Mouse (Mus musculus): ENCODE measurements around the gene Hcar2. TPM values are rescaled to one million over a fixed set of nuclear protein-coding genes. Genes with fewer than 3 reads are reported as not detected.

The Hcar2 gene
- not detected in 2 replicates for polyA plus RNA-seq (2015; fragmentation: Nextera tagmentation; extraction: Ambion mirVana)

DNA sequence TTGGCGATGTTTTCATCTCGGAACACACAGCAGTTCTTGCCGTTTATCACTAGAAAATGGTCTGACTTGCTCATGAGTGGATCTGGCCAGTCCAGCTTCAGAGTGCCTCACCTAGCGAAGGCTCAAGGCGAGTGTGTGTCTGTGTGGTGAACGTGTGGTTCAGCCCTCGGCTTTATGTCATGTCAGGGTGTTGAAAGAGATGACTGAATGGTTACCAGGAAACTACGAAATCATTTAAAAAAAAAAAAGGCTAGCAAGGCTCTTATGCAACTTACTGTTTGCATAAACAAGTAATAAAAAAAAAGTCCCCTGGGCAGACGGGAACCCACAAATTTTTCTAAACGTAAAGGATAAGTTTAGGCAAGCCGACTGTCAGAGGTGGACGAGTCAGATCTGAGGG lies at the start of gene Hcar2:
Hcar2 (minus strand) TSS at position 135 of the 400 bp plus-strand sequence.
- Histone ChIP-seq H3K27ac (no peak within 1 kb of the TSS), H3K4me2 (no peak within 1 kb of the TSS), H3K9me3 (no peaks in the 10 kb centered on the region), H3K4me1 (replicated peaks) (no peaks in the 10 kb centered on the region), H3K9ac (no peak within 1 kb of the TSS), H3K4me3 (no peak within 1 kb of the TSS), H3K27me3 (no peaks in the 10 kb centered on the region), H3K36me3 (no peaks in the 10 kb centered on the region)
- WGBS = 81% methylated on average over 12 of the region's 12 CpGs
- ATAC-seq (ENCODE audit: low FRiP score) = no peak

DNA sequence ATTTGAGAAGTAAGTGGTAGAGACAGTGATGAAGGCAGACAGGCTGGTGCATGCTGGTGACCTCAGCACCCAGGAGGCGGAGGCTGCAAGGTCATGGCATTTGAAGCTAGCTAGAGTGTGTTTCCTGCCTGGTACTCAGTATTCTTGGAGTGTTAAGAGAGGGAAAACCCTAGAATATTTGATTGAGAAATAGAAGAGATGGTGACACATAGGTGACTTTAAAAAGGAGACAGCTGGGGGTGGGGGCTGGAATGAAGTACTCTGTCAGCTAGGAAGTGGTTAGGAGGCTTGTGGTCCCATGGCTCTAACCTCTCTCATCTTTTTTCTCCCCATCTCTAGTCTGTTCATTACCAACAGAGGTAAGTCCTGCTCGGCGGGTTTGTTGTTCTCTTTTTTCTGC lies 49.6 kb upstream of the Hcar2 start:
- 91% methylated on average over 3 of the region's 3 CpGs for WGBS
- ATAC-seq (ENCODE audit: low FRiP score) = no peak
- H3K4me3 ChIP-seq = no peak overlapping the region
- no peak overlapping the region for H3K27ac ChIP-seq
- H3K9ac ChIP-seq = no peak overlapping the region
- peaks cover 86% of the 10 kb centered on the region for H3K36me3 ChIP-seq
- H3K9me3 ChIP-seq = no peaks in the 10 kb centered on the region
- H3K4me2 ChIP-seq = no peak overlapping the region
- H3K27me3 ChIP-seq = no peaks in the 10 kb centered on the region
- peaks cover 6% of the 10 kb centered on the region; the same call in 1 of the 2 replicates for H3K4me1 ChIP-seq (replicated peaks)

DNA sequence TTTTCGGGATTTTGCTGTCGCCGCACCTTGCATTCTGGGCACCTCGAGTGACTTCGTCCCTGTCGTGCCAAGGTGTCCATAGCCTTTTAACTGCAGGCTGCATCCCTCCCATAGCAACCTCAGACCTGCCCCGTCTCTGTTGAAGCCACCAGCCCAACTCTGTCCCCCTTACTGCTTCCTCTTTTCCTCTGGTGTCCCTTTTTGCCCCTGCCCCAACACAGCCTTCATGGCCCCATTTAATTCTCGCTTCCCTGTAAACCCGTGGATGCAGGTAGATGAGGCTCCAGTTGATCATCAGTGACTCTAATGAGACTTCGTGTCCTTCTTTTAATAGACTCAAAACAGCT lies 42.3 kb upstream of the Hcar2 start:
- H3K27ac ChIP-seq = peak overlapping the region; percentile 89
- H3K9me3 ChIP-seq = no peaks in the 10 kb centered on the region
- H3K4me1 ChIP-seq (replicated peaks) = peaks cover 33% of the 10 kb centered on the region
- 7% methylated on average over 10 of the region's 10 CpGs for WGBS
- H3K27me3 ChIP-seq = no peaks in the 10 kb centered on the region
- H3K9ac ChIP-seq = peak overlapping the region; percentile 100
- H3K4me2 ChIP-seq = peak overlapping the region; percentile 96
- peaks cover 38% of the 10 kb centered on the region for H3K36me3 ChIP-seq
- peak overlapping the region; percentile 98 for H3K4me3 ChIP-seq
- 0 out of 2 replicates have a peak, but pooled peaks have one; percentile 2 for ATAC-seq (ENCODE audit: low FRiP score)

DNA sequence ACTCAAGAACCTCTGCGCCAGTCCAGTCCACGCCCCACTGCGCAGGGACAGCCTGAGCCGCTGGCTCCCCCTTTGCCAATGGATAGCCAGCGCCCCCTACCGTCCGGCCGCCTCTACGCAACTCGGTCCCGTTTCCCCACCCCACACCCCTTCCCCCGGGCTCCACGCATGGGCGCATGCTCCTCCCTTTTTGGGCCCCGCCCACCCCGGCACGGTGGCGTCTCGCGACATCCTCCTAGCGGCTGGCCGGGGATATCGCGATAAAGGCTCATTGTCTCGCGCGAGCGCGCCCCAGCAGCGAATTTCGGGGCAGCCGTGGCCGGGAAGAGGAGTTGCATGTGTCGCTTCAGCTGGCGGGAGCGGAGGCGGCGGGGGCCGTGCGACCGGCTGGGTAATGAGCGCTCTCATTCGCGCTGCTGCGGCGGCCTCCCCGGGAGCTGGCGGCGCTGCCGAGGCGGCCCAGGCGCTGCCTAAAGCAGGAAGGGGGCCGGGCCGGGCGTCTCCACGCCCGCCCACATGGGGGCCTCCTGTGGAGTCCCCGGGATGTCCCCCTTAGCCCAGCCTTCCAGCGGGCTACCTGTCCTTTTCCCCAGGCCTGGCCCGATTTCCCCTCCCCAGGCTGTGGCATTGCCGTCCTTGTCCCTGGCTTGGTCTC lies 41.8 kb upstream of the Hcar2 start, which contains the start of gene Denr:
Denr (plus strand) TSS at position 200 of the 655 bp plus-strand sequence.
- H3K4me2 ChIP-seq = peak within 1 kb of the TSS; percentile 96
- no peaks in the 10 kb centered on the region for H3K9me3 ChIP-seq
- H3K4me3 ChIP-seq = peak within 1 kb of the TSS; percentile 98
- WGBS = under 1% methylated on average over 51 of the region's 61 CpGs
- ATAC-seq (ENCODE audit: low FRiP score) = peak; percentile 94
- H3K36me3 ChIP-seq = peaks cover 33% of the 10 kb centered on the region
- H3K4me1 ChIP-seq (replicated peaks) = peaks cover 33% of the 10 kb centered on the region
- H3K27me3 ChIP-seq = no peaks in the 10 kb centered on the region
- peak within 1 kb of the TSS; percentile 100 for H3K9ac ChIP-seq
- peak within 1 kb of the TSS; percentile 89 for H3K27ac ChIP-seq

DNA sequence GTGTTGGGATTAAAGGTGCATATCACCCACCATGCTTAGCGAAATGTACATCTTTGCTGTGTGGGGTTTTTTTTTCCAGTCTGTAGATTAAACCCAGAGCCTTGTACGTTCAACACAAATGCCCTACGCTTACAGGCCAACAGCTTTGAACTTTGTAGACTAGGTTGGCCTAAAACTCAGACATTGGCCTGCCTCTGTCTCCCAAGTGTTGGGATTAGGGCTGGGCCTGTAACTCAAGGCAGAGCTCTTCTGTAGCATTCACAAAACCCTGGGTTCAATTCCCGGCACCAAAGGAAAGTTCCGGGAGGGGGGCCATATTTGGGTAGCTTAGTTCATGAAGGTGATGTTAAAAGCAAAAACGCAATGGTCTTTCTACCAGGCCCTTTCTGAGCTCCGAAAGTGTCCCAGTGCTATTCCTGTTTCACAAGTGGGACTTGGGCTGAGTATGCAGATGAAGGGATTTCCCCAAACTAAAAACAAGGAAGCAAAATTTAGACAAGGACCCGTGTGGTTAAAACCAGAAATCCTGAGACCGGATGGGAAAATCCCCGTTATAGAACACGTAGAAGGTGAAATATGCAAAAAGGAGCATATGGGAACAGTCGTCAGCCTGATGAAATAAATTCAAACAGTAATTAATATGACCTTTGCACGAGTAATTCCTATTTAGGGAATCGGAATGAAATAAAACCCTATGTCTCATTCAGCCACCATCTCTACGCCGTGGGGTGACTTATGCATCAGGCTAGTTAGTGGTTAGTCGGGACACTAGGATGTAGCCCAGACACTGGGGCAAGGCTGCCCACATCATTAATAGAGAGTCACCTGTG lies 41.1 kb upstream of the Hcar2 start:
- H3K4me2 ChIP-seq = peak overlapping the region; percentile 96
- peak overlapping the region; percentile 100 for H3K9ac ChIP-seq
- ATAC-seq (ENCODE audit: low FRiP score) = no peak
- WGBS = 70% methylated on average over 17 of the region's 17 CpGs
- no peaks in the 10 kb centered on the region for H3K27me3 ChIP-seq
- no peaks in the 10 kb centered on the region for H3K9me3 ChIP-seq
- H3K27ac ChIP-seq = peak overlapping the region; percentile 10; the same call in 1 of the 2 replicates
- H3K4me1 ChIP-seq (replicated peaks) = peaks cover 33% of the 10 kb centered on the region
- H3K4me3 ChIP-seq = peak overlapping the region; percentile 98
- H3K36me3 ChIP-seq = peaks cover 26% of the 10 kb centered on the region

DNA sequence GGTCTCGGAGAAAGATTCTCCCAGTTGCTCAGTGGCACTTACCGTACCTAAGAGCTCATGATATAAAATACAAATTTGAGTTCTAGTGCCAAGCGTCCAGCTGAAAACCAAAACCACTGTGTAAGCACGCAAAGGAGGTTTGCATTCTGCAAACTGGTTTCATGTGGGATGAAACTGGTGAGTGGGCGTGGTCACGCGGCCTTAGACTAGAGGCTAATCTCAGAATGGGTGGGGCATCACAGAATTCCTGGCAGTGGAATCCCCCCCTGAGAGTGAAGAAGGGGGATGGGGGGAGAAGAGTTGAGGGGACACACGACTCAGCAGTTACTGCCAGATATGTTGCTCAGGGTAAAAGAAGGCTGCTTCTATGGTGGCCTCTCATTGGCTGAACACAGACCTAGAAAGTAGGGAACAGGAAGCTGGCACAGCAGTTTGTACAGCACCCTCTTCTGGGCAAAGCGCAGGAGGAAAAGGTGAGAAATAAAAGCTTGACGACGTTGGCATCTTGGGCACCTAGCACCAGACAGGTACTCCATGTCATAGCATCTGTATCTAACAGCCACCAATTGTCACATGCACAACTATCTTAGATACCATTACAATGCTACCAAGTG lies 38.9 kb upstream of the Hcar2 start:
- ATAC-seq (ENCODE audit: low FRiP score) = no peak
- H3K4me2 ChIP-seq = no peak overlapping the region
- no peak overlapping the region for H3K4me3 ChIP-seq
- H3K36me3 ChIP-seq = peaks cover 8% of the 10 kb centered on the region
- H3K4me1 ChIP-seq (replicated peaks) = peaks cover 20% of the 10 kb centered on the region
- no peaks in the 10 kb centered on the region for H3K9me3 ChIP-seq
- no peaks in the 10 kb centered on the region for H3K27me3 ChIP-seq
- WGBS = 74% methylated on average over 11 of the region's 11 CpGs
- H3K9ac ChIP-seq = no peak overlapping the region
- H3K27ac ChIP-seq = no peak overlapping the region

DNA sequence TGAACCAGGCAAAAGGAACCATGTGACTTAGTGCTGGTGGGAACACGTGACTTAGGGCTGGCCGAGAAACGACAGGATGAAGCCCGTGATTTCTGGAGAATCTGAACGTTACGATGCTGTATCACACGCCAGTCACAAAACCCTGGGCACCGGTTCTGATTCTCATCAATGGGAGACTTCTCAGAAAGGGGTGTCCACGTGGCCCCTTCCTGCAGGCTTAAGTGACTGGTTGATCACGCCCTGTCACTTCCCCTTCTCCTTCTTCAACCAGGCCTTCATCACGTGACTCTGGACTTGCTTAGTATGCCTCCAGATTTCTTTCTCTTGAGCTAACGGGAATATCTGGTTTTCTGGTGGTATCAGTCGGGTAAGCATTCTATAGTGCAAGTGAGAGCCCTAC lies 32.1 kb upstream of the Hcar2 start:
- H3K27me3 ChIP-seq = no peaks in the 10 kb centered on the region
- no peak overlapping the region for H3K4me3 ChIP-seq
- H3K4me2 ChIP-seq = no peak overlapping the region
- H3K9me3 ChIP-seq = no peaks in the 10 kb centered on the region
- WGBS = 85% methylated on average over 13 of the region's 13 CpGs
- H3K4me1 ChIP-seq (replicated peaks) = no peaks in the 10 kb centered on the region
- H3K27ac ChIP-seq = no peak overlapping the region
- no peaks in the 10 kb centered on the region for H3K36me3 ChIP-seq
- H3K9ac ChIP-seq = no peak overlapping the region
- no peak for ATAC-seq (ENCODE audit: low FRiP score)

DNA sequence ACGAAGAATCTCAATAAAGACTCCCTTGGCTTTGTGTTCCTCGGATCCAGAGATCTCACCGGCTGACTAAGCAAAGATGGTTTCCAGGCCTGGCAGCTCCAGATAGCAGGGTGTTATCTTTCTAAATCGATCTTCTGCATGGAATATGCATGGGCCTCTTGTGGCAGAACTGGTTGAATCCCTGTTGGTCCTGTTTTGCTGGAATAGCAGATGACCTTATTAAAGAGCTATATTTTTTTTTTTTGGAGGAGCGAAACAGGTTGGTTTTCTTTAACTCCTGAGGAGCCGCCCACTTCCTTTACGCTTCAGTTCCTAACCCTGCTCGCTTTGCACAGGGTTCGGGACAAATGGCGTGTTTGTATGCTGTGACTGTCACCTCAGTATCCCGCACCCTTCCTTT lies 31.1 kb upstream of the Hcar2 start:
- Histone ChIP-seq H3K27me3 (no peaks in the 10 kb centered on the region), H3K4me2 (no peak overlapping the region), H3K4me1 (replicated peaks) (no peaks in the 10 kb centered on the region), H3K27ac (no peak overlapping the region), H3K4me3 (no peak overlapping the region), H3K36me3 (no peaks in the 10 kb centered on the region), H3K9ac (no peak overlapping the region), H3K9me3 (no peaks in the 10 kb centered on the region)
- WGBS = 88% methylated on average over 11 of the region's 11 CpGs
- no peak for ATAC-seq (ENCODE audit: low FRiP score)

DNA sequence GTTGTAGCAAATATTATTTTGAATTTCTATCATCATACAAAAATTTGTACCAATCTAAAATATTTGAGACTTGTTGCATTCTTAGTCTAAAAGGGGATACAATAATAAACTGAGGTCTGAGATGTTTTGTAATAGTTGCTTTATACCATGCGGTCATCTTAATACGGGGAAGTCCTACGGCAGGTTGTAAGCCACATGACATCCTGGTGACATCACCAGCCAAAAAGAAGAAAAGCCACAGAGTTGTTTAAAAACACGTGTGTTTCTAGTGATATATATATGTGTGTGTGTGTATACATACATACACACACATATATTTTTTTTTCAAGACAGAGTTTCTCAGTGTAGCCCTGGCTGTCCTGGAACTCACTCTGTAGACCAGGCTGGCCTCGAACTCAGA lies 28.2 kb upstream of the Hcar2 start:
- Histone ChIP-seq H3K36me3 (no peaks in the 10 kb centered on the region), H3K4me1 (replicated peaks) (no peaks in the 10 kb centered on the region), H3K27ac (no peak overlapping the region), H3K27me3 (no peaks in the 10 kb centered on the region), H3K9ac (no peak overlapping the region), H3K4me2 (no peak overlapping the region), H3K4me3 (no peak overlapping the region), H3K9me3 (no peaks in the 10 kb centered on the region)
- ATAC-seq (ENCODE audit: low FRiP score) = no peak
- WGBS = 92% methylated on average over 5 of the region's 5 CpGs

DNA sequence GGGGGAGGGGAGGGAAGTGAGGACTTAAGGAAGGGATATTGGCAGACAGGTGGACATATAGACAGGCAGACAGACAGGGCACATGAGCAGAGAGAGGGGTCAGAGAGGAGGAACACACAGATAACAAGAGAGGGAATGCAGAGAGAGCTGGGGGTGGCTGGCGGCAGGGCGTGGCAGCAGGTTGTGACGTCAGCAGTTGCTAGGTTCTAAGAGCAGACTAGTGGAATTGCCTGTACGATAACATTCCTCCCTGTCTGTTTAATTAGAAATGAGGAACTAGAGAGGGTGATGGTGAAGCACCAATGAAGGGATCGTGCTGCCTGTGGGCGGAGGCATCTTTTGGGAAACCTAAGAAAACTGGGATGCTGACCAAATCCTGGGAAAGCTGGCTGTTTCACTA lies 26.4 kb upstream of the Hcar2 start:
- no peak overlapping the region for H3K4me2 ChIP-seq
- no peak for ATAC-seq (ENCODE audit: low FRiP score)
- no peak overlapping the region for H3K27ac ChIP-seq
- H3K27me3 ChIP-seq = no peaks in the 10 kb centered on the region
- 60% methylated on average over 6 of the region's 6 CpGs for WGBS
- H3K4me1 ChIP-seq (replicated peaks) = no peaks in the 10 kb centered on the region
- no peaks in the 10 kb centered on the region for H3K9me3 ChIP-seq
- H3K9ac ChIP-seq = no peak overlapping the region
- no peak overlapping the region for H3K4me3 ChIP-seq
- no peaks in the 10 kb centered on the region for H3K36me3 ChIP-seq

DNA sequence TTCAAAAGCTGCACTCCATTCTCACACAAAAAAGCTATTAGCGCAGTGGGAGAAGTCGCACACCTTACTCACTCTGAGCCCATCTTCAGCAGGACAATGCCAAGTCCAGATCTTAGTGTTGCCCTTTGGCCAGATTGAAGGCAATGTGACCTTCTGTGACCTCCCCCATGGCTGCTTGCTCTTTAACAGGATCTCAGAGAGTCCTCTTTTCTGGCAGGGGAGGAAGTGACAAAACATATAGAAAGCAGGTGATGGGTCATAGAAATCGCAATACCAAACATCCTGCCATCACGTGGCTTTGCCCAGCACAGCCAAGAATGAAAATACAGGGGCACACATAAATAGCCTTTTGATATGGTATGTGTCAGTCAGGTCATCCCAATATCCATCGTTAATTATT lies 25.7 kb upstream of the Hcar2 start:
- Histone ChIP-seq H3K9ac (no peak overlapping the region), H3K4me1 (replicated peaks) (no peaks in the 10 kb centered on the region), H3K4me2 (no peak overlapping the region), H3K36me3 (no peaks in the 10 kb centered on the region), H3K4me3 (no peak overlapping the region), H3K9me3 (no peaks in the 10 kb centered on the region), H3K27me3 (no peaks in the 10 kb centered on the region), H3K27ac (no peak overlapping the region)
- 80% methylated on average over 5 of the region's 5 CpGs for WGBS
- ATAC-seq (ENCODE audit: low FRiP score) = no peak

DNA sequence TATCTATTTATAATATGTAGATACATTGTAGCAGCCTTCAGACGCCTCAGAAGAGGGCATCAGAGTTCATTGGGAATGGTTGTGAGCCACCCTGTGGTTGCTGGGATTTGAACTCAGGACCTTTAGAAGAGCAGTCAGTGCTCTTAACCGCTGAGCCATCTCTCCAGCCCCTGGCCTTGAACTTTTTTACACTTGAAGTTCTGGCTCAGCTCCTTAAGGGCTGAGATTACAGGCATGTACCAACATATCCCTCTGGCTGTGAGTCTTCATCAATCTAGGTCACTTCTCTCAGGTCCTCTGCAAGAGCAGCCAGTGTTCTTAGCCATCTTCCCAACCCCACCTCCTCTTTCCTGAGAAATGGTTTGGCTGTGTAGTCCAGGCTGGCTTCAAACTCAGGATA lies 25.0 kb upstream of the Hcar2 start:
- ATAC-seq (ENCODE audit: low FRiP score) = no peak
- Histone ChIP-seq H3K4me1 (replicated peaks) (no peaks in the 10 kb centered on the region), H3K27me3 (no peaks in the 10 kb centered on the region), H3K4me3 (no peak overlapping the region), H3K9ac (no peak overlapping the region), H3K36me3 (no peaks in the 10 kb centered on the region), H3K9me3 (no peaks in the 10 kb centered on the region), H3K27ac (no peak overlapping the region), H3K4me2 (no peak overlapping the region)
- 80% methylated on average over 2 of the region's 2 CpGs for WGBS

All from hindbrain, embryonic 13.5 days (tissue).